Mouse (Mus musculus) bone marrow, adult 2 months (tissue): ENCODE results near the gene Mpv17l2.

Experiments used
- CTCF ChIP-seq: fragments of 200-500 bp; IDR thresholded peaks from 2 replicates; pipeline ENCODE4 v1.5.1; 2011; ENCODE audit warnings: low read length, control low read depth; ENCODE audit not compliant: control insufficient read depth, insufficient read depth
- POLR2A ChIP-seq: fragments of 200-500 bp; IDR thresholded peaks from 2 replicates; pipeline ENCODE4 v1.6.1; 2011; ENCODE audit warnings: low read depth, mild to moderate bottlenecking, control low read depth, low read length, borderline replicate concordance; ENCODE audit not compliant: control insufficient read depth

DNA sequence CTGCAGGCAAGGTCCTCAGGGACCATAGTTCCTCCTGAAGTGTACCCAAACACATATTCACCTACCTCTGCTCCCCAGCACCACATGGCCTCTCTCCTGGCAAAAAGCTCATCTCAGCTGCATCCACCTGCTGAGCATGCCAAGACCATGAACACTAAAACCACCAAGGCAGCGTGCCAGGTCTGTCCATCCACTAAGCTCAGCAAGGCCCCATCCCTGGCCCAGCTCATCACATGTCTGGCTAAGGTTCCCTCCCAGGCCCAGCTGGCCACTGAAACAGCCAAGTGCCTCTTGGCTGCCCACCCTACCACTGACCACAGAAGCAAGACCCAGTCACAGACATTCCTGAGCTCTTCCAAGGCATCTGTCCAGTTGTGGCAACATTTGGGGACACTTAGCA is 50.5 kb downstream of the Mpv17l2 start:
- no peak for TF ChIP-seq POLR2A
- TF ChIP-seq CTCF, result no peak
